Mouse (Mus musculus): ENCODE measurements at regions not wholly inside any gene's neighbourhood (a gene's known extent, or its start where the extent isn't known, plus 50 kb on each side); places are given as distances from the start of the nearest gene placed in this dataset. TPM values are rescaled to one million over a fixed set of nuclear protein-coding genes. Genes with fewer than 3 reads are reported as not detected.

Small RNA genes lying in the stretch of these regions (microRNA-seq; reads per million reads assigned to microRNA genes)
- gene Gm27847 = not detected
